Mouse (Mus musculus) adipocyte (in vitro differentiated cells): ENCODE data around the gene Gdpd5.
A peak's percentile ranks its signal among the peaks of the same experiment; 100 is the strongest.
"Not testable (repeated sequence)": the region's sequence is repeated elsewhere in the genome, so short reads cannot be mapped to it uniquely, and the experiment has no call there.

Source experiments
- DNase-seq: peaks from one replicate; pipeline ENCODE4 v3.0.0-alpha.2; 2016; ENCODE audit warnings: low spot score

The Gdpd5 gene

GRCm38 (mm10) chr7:99366716-99367115 is 14.5 kb upstream of the Gdpd5 start:
- DNase-seq: no peak

GRCm38 (mm10) chr7:99374325-99374724 is 6.9 kb upstream of the Gdpd5 start:
- DNase-seq: not testable (repeated sequence)

GRCm38 (mm10) chr7:99375455-99375854 is 5.8 kb upstream of the Gdpd5 start:
- peak; percentile 64 for DNase-seq

- DNase-seq: no peak
Observed at GRCm38 (mm10) chr7:99378870-99379269, 2.3 kb upstream of the Gdpd5 start.

GRCm38 (mm10) chr7:99380491-99381213 is 562 bp upstream of the Gdpd5 start:
- DNase-seq: no peak

- no peak for DNase-seq
Observed at GRCm38 (mm10) chr7:99382088-99383000, 1.1 kb downstream of the Gdpd5 start.

GRCm38 (mm10) chr7:99383246-99383645 is 2.0 kb downstream of the Gdpd5 start:
- no peak for DNase-seq

GRCm38 (mm10) chr7:99384101-99384611 is 2.9 kb downstream of the Gdpd5 start:
- DNase-seq: no peak

- DNase-seq: no peak
Observed at GRCm38 (mm10) chr7:99386030-99386429, 4.8 kb downstream of the Gdpd5 start.

GRCm38 (mm10) chr7:99386811-99387210 is 5.6 kb downstream of the Gdpd5 start:
- DNase-seq: no peak

- DNase-seq: no peak
Observed at GRCm38 (mm10) chr7:99387356-99387755, 6.1 kb downstream of the Gdpd5 start.

- DNase-seq: no peak
Observed at GRCm38 (mm10) chr7:99390559-99390958, 9.3 kb downstream of the Gdpd5 start.

- DNase-seq: no peak
Observed at GRCm38 (mm10) chr7:99392696-99393095, 11.5 kb downstream of the Gdpd5 start.

GRCm38 (mm10) chr7:99393711-99394325 is 12.6 kb downstream of the Gdpd5 start:
- DNase-seq: no peak

- no peak for DNase-seq
Observed at GRCm38 (mm10) chr7:99395385-99395784, 14.2 kb downstream of the Gdpd5 start.

- DNase-seq: no peak
Observed at GRCm38 (mm10) chr7:99395908-99396616, 14.8 kb downstream of the Gdpd5 start.

GRCm38 (mm10) chr7:99396994-99397659 is 15.9 kb downstream of the Gdpd5 start:
- no peak for DNase-seq

GRCm38 (mm10) chr7:99401373-99401772 is 20.2 kb downstream of the Gdpd5 start:
- no peak for DNase-seq

GRCm38 (mm10) chr7:99402477-99402876 is 21.3 kb downstream of the Gdpd5 start:
- DNase-seq: no peak

- DNase-seq: no peak
Observed at GRCm38 (mm10) chr7:99403254-99403653, 22.0 kb downstream of the Gdpd5 start.

- no peak for DNase-seq
Observed at GRCm38 (mm10) chr7:99404031-99404735, 23.0 kb downstream of the Gdpd5 start.
